Mouse (Mus musculus): ENCODE results near the gene Kras.
A peak's percentile ranks its signal among the peaks of the same experiment; 100 is the strongest.

Gene Kras

GRCm38 (mm10) chr6:145249291-145250184, 501 bp downstream of the Kras start:
- DNase-seq (ENCODE audit: low read depth): no peak

- DNase-seq (ENCODE audit: low read depth): no peak
Measured at GRCm38 (mm10) chr6:145247886-145248285, 2.2 kb downstream of the Kras start.

- no peak for DNase-seq (ENCODE audit: low read depth)
Measured at GRCm38 (mm10) chr6:145246841-145247240, 3.2 kb downstream of the Kras start.

- DNase-seq (ENCODE audit: low read depth): no peak
Measured at GRCm38 (mm10) chr6:145242521-145242920, 7.5 kb downstream of the Kras start.

GRCm38 (mm10) chr6:145240285-145240684, 9.8 kb downstream of the Kras start:
- no peak for DNase-seq (ENCODE audit: low read depth)

GRCm38 (mm10) chr6:145237148-145237547, 12.9 kb downstream of the Kras start:
- no peak for DNase-seq (ENCODE audit: low read depth)

GRCm38 (mm10) chr6:145235367-145235766, 14.7 kb downstream of the Kras start:
- no peak for DNase-seq (ENCODE audit: low read depth)

GRCm38 (mm10) chr6:145234391-145234790, 15.6 kb downstream of the Kras start:
- no peak for DNase-seq (ENCODE audit: low read depth)

GRCm38 (mm10) chr6:145226296-145226695, 23.7 kb downstream of the Kras start:
- DNase-seq (ENCODE audit: low read depth): no peak

GRCm38 (mm10) chr6:145224246-145224645, 25.8 kb downstream of the Kras start:
- no peak for DNase-seq (ENCODE audit: low read depth)

GRCm38 (mm10) chr6:145215826-145216225, 34.2 kb downstream of the Kras start:
- DNase-seq (ENCODE audit: low read depth): no peak

GRCm38 (mm10) chr6:145213916-145214315, 36.1 kb downstream of the Kras start:
- no peak for DNase-seq (ENCODE audit: low read depth)

GRCm38 (mm10) chr6:145211376-145212305, 38.4 kb downstream of the Kras start:
- peak; percentile 31 for DNase-seq (ENCODE audit: low read depth)

GRCm38 (mm10) chr6:145210816-145211338, 39.2 kb downstream of the Kras start, which contains the start of the genes Casc1 and Etfrf1:
Gene Casc1 (minus strand): TSS chr6:145211005.
Gene Etfrf1 (plus strand): TSS chr6:145211134.
- DNase-seq (ENCODE audit: low read depth): peak; percentile 99

GRCm38 (mm10) chr6:145210056-145210680, 39.9 kb downstream of the Kras start:
- no peak for DNase-seq (ENCODE audit: low read depth)

GRCm38 (mm10) chr6:145205142-145205541, 44.9 kb downstream of the Kras start:
- DNase-seq (ENCODE audit: low read depth): no peak

GRCm38 (mm10) chr6:145204440-145204839, 45.6 kb downstream of the Kras start:
- DNase-seq (ENCODE audit: low read depth): no peak

GRCm38 (mm10) chr6:145202432-145203125, 47.5 kb downstream of the Kras start:
- DNase-seq (ENCODE audit: low read depth): no peak

- DNase-seq (ENCODE audit: low read depth): no peak
Measured at GRCm38 (mm10) chr6:145197949-145198686, 51.9 kb downstream of the Kras start.

- no peak for DNase-seq (ENCODE audit: low read depth)
Measured at GRCm38 (mm10) chr6:145193446-145193845, 56.6 kb downstream of the Kras start.
